In the genomic region with DNA sequence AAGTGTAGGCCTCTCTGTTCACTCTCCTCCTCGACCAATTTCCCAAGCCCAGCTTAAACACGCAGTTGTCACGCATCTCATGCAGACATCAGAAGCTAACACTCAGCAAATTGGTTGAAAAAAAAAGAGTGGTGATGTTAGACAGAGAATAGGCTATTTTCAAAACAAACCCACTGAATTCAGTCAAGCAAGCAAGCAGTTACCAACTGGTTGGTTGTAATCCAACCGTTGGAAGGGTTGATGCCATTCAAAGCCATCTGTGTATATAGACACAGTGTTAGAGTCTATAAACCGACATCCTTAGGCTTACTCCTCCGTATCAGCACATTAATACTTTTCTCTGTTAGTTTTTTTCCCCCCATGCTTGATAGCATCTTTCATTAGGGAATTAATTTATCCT, we compare ENCODE assay signal across 29 mouse cellular contexts.
A peak's percentile ranks its signal among the peaks of the same experiment; 100 is the strongest.
DNase-seq lines count a peak whose midpoint lies in the region; ATAC-seq lines count a peak whose summit lies in the region.
"Had no signal": no experiment of that assay in that cellular context is flagged by ENCODE, and none has a peak within 500 bp of the region (broad histone marks: within the 10 kb centered on the region; RNA-seq: fewer than 3 reads in every experiment).

No protein-coding gene starts in this region.

- no peak overlapping the region for H3K27ac ChIP-seq in forebrain, embryonic 13.5 days
- H3K27ac ChIP-seq in forebrain, embryonic 12.5 days: no peak overlapping the region
- peak overlapping the region; percentile 39 for H3K27ac ChIP-seq in forebrain, embryonic 16.5 days (ENCODE audit: low read length)
- H3K27ac ChIP-seq: gastrocnemius, adult 2 months; heart, adult 2 months; heart, embryonic 13.5 days; hindbrain, embryonic 14.5 days; left cerebral cortex, adult 2 months; limb, embryonic 13.5 days; lung, embryonic 15.5 days; midbrain, embryonic 10.5 days had no signal

- H3K4me3 ChIP-seq in forebrain, embryonic 13.5 days: no peak overlapping the region
- no peak overlapping the region for H3K4me3 ChIP-seq in forebrain, embryonic 12.5 days (replicated peaks)
- H3K4me3 ChIP-seq in forebrain, embryonic 16.5 days (replicated peaks; ENCODE audit: low read length): no peak overlapping the region
- H3K4me3 ChIP-seq: erythroblast, embryonic 14.5 days; gastrocnemius, adult 2 months; heart, adult 2 months; heart, embryonic 13.5 days; left cerebral cortex, adult 2 months; limb, embryonic 13.5 days; lung, embryonic 15.5 days; midbrain, embryonic 10.5 days had no signal

- no peaks in the 10 kb centered on the region for H3K9me3 ChIP-seq in forebrain, embryonic 13.5 days (replicated peaks)
- no peaks in the 10 kb centered on the region for H3K9me3 ChIP-seq in forebrain, embryonic 12.5 days
- no peaks in the 10 kb centered on the region for H3K9me3 ChIP-seq in forebrain, embryonic 16.5 days (ENCODE audit: control insufficient read depth, low read length)
- H3K9me3 ChIP-seq: heart, embryonic 13.5 days; limb, embryonic 13.5 days; lung, embryonic 15.5 days; midbrain, embryonic 10.5 days had no signal

- WGBS in forebrain, embryonic 13.5 days: 58% methylated on average over 6 of the region's 6 CpGs
- 81% methylated on average over 6 of the region's 6 CpGs for WGBS in forebrain, embryonic 12.5 days
- 33% methylated on average over 6 of the region's 6 CpGs for WGBS in forebrain, embryonic 16.5 days

- no peaks in the 10 kb centered on the region for H3K27me3 ChIP-seq in forebrain, embryonic 13.5 days
- no peaks in the 10 kb centered on the region for H3K27me3 ChIP-seq in forebrain, embryonic 12.5 days
- no peaks in the 10 kb centered on the region for H3K27me3 ChIP-seq in forebrain, embryonic 16.5 days (replicated peaks; ENCODE audit: control insufficient read depth, insufficient read depth, low read length)
- H3K27me3 ChIP-seq: heart, embryonic 13.5 days; limb, embryonic 13.5 days; lung, embryonic 15.5 days; Patski had no signal

- DNase-seq in MN1 (ENCODE audit: low spot score): peak; percentile 18
- DNase-seq in layer of hippocampus, adult 9-10 months (ENCODE audit: low spot score): peak; percentile 27
- no peak for DNase-seq in embryo, embryonic 10 days (ENCODE audit: low spot score)
- no peak for DNase-seq in spleen, adult 18-20 months
- DNase-seq: adrenal gland, postnatal 14 days; cerebellum, adult 11 months; cerebellum, adult 9-10 months; gastrocnemius, adult 2 months; gastrocnemius, postnatal 36 days; heart, adult 2 months; heart, postnatal 10 days; kidney, adult 9 months; kidney, postnatal 10 days; thymus, postnatal 4 days had no signal

- H3K36me3 ChIP-seq in forebrain, embryonic 13.5 days (ENCODE audit: poor library complexity, severe bottlenecking): no peaks in the 10 kb centered on the region
- no peaks in the 10 kb centered on the region for H3K36me3 ChIP-seq in forebrain, embryonic 12.5 days (replicated peaks)
- H3K36me3 ChIP-seq in forebrain, embryonic 16.5 days (ENCODE audit: control insufficient read depth, insufficient read depth): no peaks in the 10 kb centered on the region
- H3K36me3 ChIP-seq: G1E; heart, embryonic 13.5 days; limb, embryonic 13.5 days; lung, embryonic 15.5 days; midbrain, embryonic 10.5 days had no signal

- H3K4me1 ChIP-seq in forebrain, embryonic 13.5 days: peaks cover 10% of the 10 kb centered on the region
- H3K4me1 ChIP-seq in forebrain, embryonic 12.5 days: no peaks in the 10 kb centered on the region
- H3K4me1 ChIP-seq in forebrain, embryonic 16.5 days (replicated peaks; ENCODE audit: control insufficient read depth, insufficient read depth, low read length): peaks cover 8% of the 10 kb centered on the region
- H3K4me1 ChIP-seq: midbrain, embryonic 10.5 days had no signal

- H3K9ac ChIP-seq in forebrain, embryonic 13.5 days: no peak overlapping the region
- no peak overlapping the region for H3K9ac ChIP-seq in forebrain, embryonic 12.5 days
- no peak overlapping the region for H3K9ac ChIP-seq in forebrain, embryonic 16.5 days (replicated peaks; ENCODE audit: low read depth, low read length)
- H3K9ac ChIP-seq: heart, embryonic 13.5 days; hindbrain, embryonic 14.5 days; limb, embryonic 13.5 days; lung, embryonic 15.5 days had no signal

- ATAC-seq in forebrain, embryonic 13.5 days: peak; percentile 27; the same call in 1 of the 2 replicates
- ATAC-seq in forebrain, embryonic 12.5 days (ENCODE audit: low FRiP score): no peak
- peak; percentile 68 for ATAC-seq in forebrain, embryonic 16.5 days
- ATAC-seq: intestine, postnatal 0 days; midbrain, embryonic 16.5 days; Patski had no signal

- no peak overlapping the region for H3K4me2 ChIP-seq in forebrain, embryonic 13.5 days
- no peak overlapping the region for H3K4me2 ChIP-seq in forebrain, embryonic 12.5 days
- no peak overlapping the region for H3K4me2 ChIP-seq in forebrain, embryonic 16.5 days (ENCODE audit: low read length)
- H3K4me2 ChIP-seq: heart, embryonic 13.5 days; hindbrain, embryonic 14.5 days; limb, embryonic 13.5 days; liver, embryonic 11.5 days; lung, embryonic 15.5 days had no signal

Comparison
In these comparisons a context has a peak if more than half of its experiments do, and no peak if none do; other contexts are left out.
1. DNase-seq: peak in MN1 (single experiment) and layer of hippocampus, adult 9-10 months (single experiment); none in embryo, embryonic 10 days (single experiment) and spleen, adult 18-20 months (0 of 2).